Mouse (Mus musculus) ES-Bruce4 (cell line): ENCODE data around the gene Ccdc33.

Experiments used
- EP300 ChIP-seq: IDR thresholded peaks from 2 replicates; pipeline ENCODE4 v1.6.1; 2011; ENCODE audit warnings: low read depth, low read length; ENCODE audit not compliant: insufficient read depth
- POLR2A ChIP-seq: IDR thresholded peaks from one replicate; pipeline ENCODE4 v1.8.1; 2011; ENCODE audit warnings: low read length; ENCODE audit not compliant: insufficient read depth

DNA sequence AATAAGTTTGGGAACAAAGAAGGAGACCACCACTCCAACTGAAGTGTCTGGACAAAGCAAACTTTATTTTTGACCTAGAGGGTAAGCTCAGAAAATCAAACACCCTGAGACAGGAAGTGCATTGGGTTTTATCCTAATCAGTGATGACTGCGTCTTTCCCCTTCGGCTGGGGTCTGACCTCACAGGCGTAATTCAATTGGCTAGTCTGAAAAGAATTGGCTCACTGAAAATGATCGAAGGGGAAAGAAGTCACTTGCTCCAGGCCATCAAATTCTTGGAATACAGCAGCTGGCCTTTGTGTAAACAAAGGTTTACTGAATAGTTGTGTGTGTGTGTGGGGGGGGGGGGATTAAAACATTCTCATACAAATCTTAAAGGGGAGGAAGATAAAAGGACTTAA is 7.2 kb upstream of the Ccdc33 start:
- TF ChIP-seq POLR2A (no peak), EP300 (no peak)
